7 mouse cellular contexts compared by ENCODE assay signal in the genomic region with DNA sequence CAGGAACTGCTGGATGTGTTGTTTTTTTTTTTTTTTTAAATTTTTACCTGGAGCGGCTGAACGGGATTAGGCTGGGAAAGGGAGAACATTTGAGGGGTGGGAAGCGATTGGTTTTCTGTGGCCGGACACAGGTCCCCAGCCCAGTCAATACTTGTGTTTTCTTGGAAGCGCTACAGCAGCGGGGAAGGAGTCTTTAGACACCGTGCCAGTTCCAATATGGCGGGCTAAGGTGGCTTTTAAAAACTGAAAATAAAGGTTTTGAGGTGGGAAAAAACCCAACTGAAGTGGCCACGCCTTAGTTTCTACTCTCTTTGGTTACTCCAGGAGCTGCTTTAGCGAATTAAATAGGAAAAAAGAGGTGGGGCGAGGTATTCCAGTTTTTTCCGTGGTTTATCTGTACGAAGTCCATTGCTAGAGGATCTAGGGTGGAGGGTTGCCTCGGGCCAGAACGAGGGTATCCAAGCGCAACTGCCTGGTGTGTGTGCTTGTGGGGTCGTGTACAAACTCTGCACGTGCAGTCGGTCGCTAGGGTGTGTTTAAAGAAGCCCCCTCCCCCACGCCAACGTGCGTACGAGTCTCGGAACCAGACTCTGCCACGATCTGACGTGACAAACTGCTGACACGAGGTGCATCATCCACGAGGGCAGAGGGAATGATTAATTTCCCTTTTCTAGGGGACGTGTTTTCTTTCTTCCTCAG. TPM values are rescaled to one million over a fixed set of nuclear protein-coding genes. Genes with fewer than 3 reads are reported as not detected.
DNase-seq lines count a peak whose midpoint lies in the region; ATAC-seq and TF ChIP-seq lines count a peak whose summit lies in the region.

No protein-coding gene starts in this region.

- no peaks in the 10 kb centered on the region for H3K36me3 ChIP-seq in hindbrain, embryonic 13.5 days
- no peaks in the 10 kb centered on the region for H3K36me3 ChIP-seq in liver, postnatal 0 days (replicated peaks; ENCODE audit: insufficient read depth, low read length)
- H3K36me3 ChIP-seq in small intestine, adult 2 months (ENCODE audit: control insufficient read depth, insufficient read depth, low read length) = no peaks in the 10 kb centered on the region

- peak overlapping the region; percentile 41 for H3K4me3 ChIP-seq in cortical plate, adult 2 months (ENCODE audit: insufficient read depth, low read length)
- H3K4me3 ChIP-seq in hindbrain, embryonic 13.5 days = peak overlapping the region; percentile 60
- peak overlapping the region; percentile 58 for H3K4me3 ChIP-seq in liver, postnatal 0 days (ENCODE audit: low read depth, low read length)
- H3K4me3 ChIP-seq in small intestine, adult 2 months (ENCODE audit: low read depth, low read length) = peak overlapping the region; percentile 53

- WGBS in hindbrain, embryonic 13.5 days = under 1% methylated on average over 30 of the region's 30 CpGs
- WGBS in liver, postnatal 0 days (ENCODE audit: insufficient replicate concordance) = under 1% methylated on average over 30 of the region's 30 CpGs
- WGBS in small intestine, adult 2 months = 2% methylated on average over 30 of the region's 30 CpGs

- DNase-seq in right cerebral cortex, adult 2 months (ENCODE audit: low spot score in 2 of 2) = peak; percentile 12 to 27
- no peak for DNase-seq in right cerebral cortex, postnatal 36 days (ENCODE audit: low spot score in 2 of 2)
- DNase-seq in liver, postnatal 0 days = no peak
- DNase-seq in c-Kit-positive CD71-positive TER-119-positive erythroid progenitor cells, embryonic 14.5 days (ENCODE audit: low spot score) = no peak

- no peak for TF ChIP-seq CTCF in cortical plate, adult 2 months (IDR thresholded peaks at IDR 0.05; ENCODE audit: extremely low read depth, insufficient read depth, low read length)
- no peak for TF ChIP-seq CTCF in liver, postnatal 0 days (IDR thresholded peaks at IDR 0.05; ENCODE audit: low read depth)
- TF ChIP-seq CTCF in small intestine, adult 2 months (IDR thresholded peaks at IDR 0.05; ENCODE audit: extremely low read depth, insufficient read length, insufficient replicate concordance, low read depth, low read length) = no peak

- H3K4me1 ChIP-seq in cortical plate, adult 2 months (ENCODE audit: control insufficient read depth, insufficient read depth, low read length) = no peaks in the 10 kb centered on the region
- peaks cover 26% of the 10 kb centered on the region for H3K4me1 ChIP-seq in hindbrain, embryonic 13.5 days (replicated peaks)
- peaks cover 26% of the 10 kb centered on the region for H3K4me1 ChIP-seq in liver, postnatal 0 days (ENCODE audit: insufficient read depth)
- peaks cover 17% of the 10 kb centered on the region for H3K4me1 ChIP-seq in small intestine, adult 2 months (ENCODE audit: control insufficient read depth, insufficient read depth, insufficient read length, low read length)

- H3K27me3 ChIP-seq in hindbrain, embryonic 13.5 days = peaks cover 69% of the 10 kb centered on the region
- H3K27me3 ChIP-seq in liver, postnatal 0 days (ENCODE audit: insufficient read depth, low read length) = peaks cover 64% of the 10 kb centered on the region
- peaks cover 65% of the 10 kb centered on the region for H3K27me3 ChIP-seq in small intestine, adult 2 months (ENCODE audit: control insufficient read depth, insufficient read depth, low read length)

- TF ChIP-seq EP300 in liver, postnatal 0 days (IDR thresholded peaks at IDR 0.05; ENCODE audit: low read depth) = no peak

- H3K27ac ChIP-seq in cortical plate, adult 2 months (ENCODE audit: insufficient read depth, low read length) = no peak overlapping the region
- no peak overlapping the region for H3K27ac ChIP-seq in hindbrain, embryonic 13.5 days
- H3K27ac ChIP-seq in liver, postnatal 0 days (ENCODE audit: low read depth) = no peak overlapping the region
- H3K27ac ChIP-seq in small intestine, adult 2 months (ENCODE audit: insufficient read depth, low read depth, low read length) = no peak overlapping the region

- TF ChIP-seq POLR2A in cortical plate, adult 2 months (IDR thresholded peaks at IDR 0.05; ENCODE audit: extremely low read depth, insufficient read depth, low read length) = no peak
- no peak for TF ChIP-seq POLR2A in small intestine, adult 2 months (IDR thresholded peaks at IDR 0.05; ENCODE audit: low read depth, low read length)

- no peaks in the 10 kb centered on the region for H3K9me3 ChIP-seq in hindbrain, embryonic 13.5 days
- H3K9me3 ChIP-seq in liver, postnatal 0 days (ENCODE audit: low read length) = no peaks in the 10 kb centered on the region

- H3K4me2 ChIP-seq in hindbrain, embryonic 13.5 days = peak overlapping the region; percentile 93
- H3K4me2 ChIP-seq in liver, postnatal 0 days (ENCODE audit: low read depth, low read length) = peak overlapping the region; percentile 93

- peak overlapping the region; percentile 74 for H3K9ac ChIP-seq in hindbrain, embryonic 13.5 days
- no peak overlapping the region; the same call in 1 of the 2 replicates for H3K9ac ChIP-seq in liver, postnatal 0 days (replicated peaks)

- peak; percentile 14 for ATAC-seq in hindbrain, embryonic 13.5 days (ENCODE audit: low FRiP score)
- ATAC-seq in liver, postnatal 0 days = no peak

RNA-seq across cellular contexts. Expression of a gene that starts 3.3 kb away (rescaled TPM):
- 1.2 and 1.4 TPM in 2 replicates for polyA plus RNA-seq in cortical plate, adult 2 months (2012; rRNA removed)
- 4.1 and 4.6 TPM in 2 replicates for polyA plus RNA-seq in hindbrain, embryonic 13.5 days (2015; fragmentation: Nextera tagmentation; extraction: Ambion mirVana)
- polyA plus RNA-seq in liver, postnatal 0 days (2015; fragmentation: Nextera tagmentation; extraction: Ambion mirVana) = 0.25 and 0.39 TPM in 2 replicates
- polyA plus RNA-seq in small intestine, adult 2 months (2012; rRNA removed) = 0.01 TPM in 2 replicates

Comparison
In these comparisons a context has a peak if more than half of its experiments do, and no peak if none do; other contexts are left out.
1. DNase-seq: peak in right cerebral cortex, adult 2 months (2 of 2); none in right cerebral cortex, postnatal 36 days (0 of 2), liver, postnatal 0 days (single experiment) and c-Kit-positive CD71-positive TER-119-positive erythroid progenitor cells, embryonic 14.5 days (single experiment).
2. Peak in every context shown above with its lines, with median percentiles within 50 percentile points of each other: H3K4me3 ChIP-seq.